Mouse (Mus musculus): ENCODE measurements around the gene Gm9268. TPM values are rescaled to one million over a fixed set of nuclear protein-coding genes. Genes with fewer than 3 reads are reported as not detected.
"Not testable (repeated sequence)": the region's sequence is repeated elsewhere in the genome, so short reads cannot be mapped to it uniquely, and the experiment has no call there.

Gene Gm9268
- polyA plus RNA-seq (2015; fragmentation: Nextera tagmentation; extraction: Ambion mirVana) = not detected in 2 replicates

- not testable (repeated sequence) for H3K9me3 ChIP-seq (replicated peaks; ENCODE audit: control insufficient read depth, low read length); ATAC-seq (replicated peaks; ENCODE audit: extremely low read depth, insufficient read depth, low FRiP score); H3K9ac ChIP-seq (ENCODE audit: low read length); H3K27ac ChIP-seq (ENCODE audit: low read length); H3K27me3 ChIP-seq (ENCODE audit: control insufficient read depth, insufficient read depth, low read length); H3K4me3 ChIP-seq (ENCODE audit: low read length); H3K4me2 ChIP-seq (ENCODE audit: low read depth, low read length); H3K36me3 ChIP-seq (ENCODE audit: control insufficient read depth, insufficient read depth); H3K4me1 ChIP-seq (ENCODE audit: control insufficient read depth, insufficient read depth, low read length)
- WGBS = no CpG with 5 or more reads among the region's 1 CpGs
Observed at GRCm38 (mm10) chr7:43018465-43018864, at the start of gene Gm9268. Gene Gm9268 (plus strand): TSS chr7:43018765.

- 70% methylated on average over 11 of the region's 11 CpGs for WGBS
- H3K36me3 ChIP-seq (ENCODE audit: control insufficient read depth, insufficient read depth) = no peaks in the 10 kb centered on the region
- H3K4me1 ChIP-seq (ENCODE audit: control insufficient read depth, insufficient read depth, low read length) = no peaks in the 10 kb centered on the region
- H3K9me3 ChIP-seq (replicated peaks; ENCODE audit: control insufficient read depth, low read length) = peaks cover 29% of the 10 kb centered on the region
- no peak overlapping the region for H3K9ac ChIP-seq (ENCODE audit: low read length)
- no peak overlapping the region for H3K4me2 ChIP-seq (ENCODE audit: low read depth, low read length)
- H3K4me3 ChIP-seq (ENCODE audit: low read length) = no peak overlapping the region
- H3K27ac ChIP-seq (ENCODE audit: low read length) = no peak overlapping the region
- ATAC-seq (replicated peaks; ENCODE audit: extremely low read depth, insufficient read depth, low FRiP score) = no peak
- H3K27me3 ChIP-seq (ENCODE audit: control insufficient read depth, insufficient read depth, low read length) = no peaks in the 10 kb centered on the region
Observed at GRCm38 (mm10) chr7:42980098-42980497, 38.5 kb upstream of the Gm9268 start.

GRCm38 (mm10) chr7:42980739-42981138 is 37.8 kb upstream of the Gm9268 start:
- 79% methylated on average over 10 of the region's 10 CpGs for WGBS
- H3K9me3 ChIP-seq (replicated peaks; ENCODE audit: control insufficient read depth, low read length) = peaks cover 31% of the 10 kb centered on the region

GRCm38 (mm10) chr7:43077831-43078230 is 59.3 kb downstream of the Gm9268 start:
- Histone ChIP-seq H3K4me3 (ENCODE audit: low read length) (no peak overlapping the region), H3K27me3 (ENCODE audit: control insufficient read depth, insufficient read depth, low read length) (no peaks in the 10 kb centered on the region), H3K4me1 (ENCODE audit: control insufficient read depth, insufficient read depth, low read length) (no peaks in the 10 kb centered on the region), H3K27ac (ENCODE audit: low read length) (no peak overlapping the region), H3K36me3 (ENCODE audit: control insufficient read depth, insufficient read depth) (no peaks in the 10 kb centered on the region), H3K9ac (ENCODE audit: low read length) (no peak overlapping the region), H3K4me2 (ENCODE audit: low read depth, low read length) (no peak overlapping the region), H3K9me3 (replicated peaks; ENCODE audit: control insufficient read depth, low read length) (peaks cover 3% of the 10 kb centered on the region; the same call in 1 of the 2 replicates)
- ATAC-seq (replicated peaks; ENCODE audit: extremely low read depth, insufficient read depth, low FRiP score) = no peak
- WGBS = 82% methylated on average over 8 of the region's 8 CpGs

More at GRCm38 (mm10) chr7:42980739-42981138, 37.8 kb upstream of the Gm9268 start:
- no peak for ATAC-seq (replicated peaks; ENCODE audit: extremely low read depth, insufficient read depth, low FRiP score)
- Histone ChIP-seq H3K27me3 (ENCODE audit: control insufficient read depth, insufficient read depth, low read length) (no peaks in the 10 kb centered on the region), H3K36me3 (ENCODE audit: control insufficient read depth, insufficient read depth) (no peaks in the 10 kb centered on the region), H3K4me1 (ENCODE audit: control insufficient read depth, insufficient read depth, low read length) (no peaks in the 10 kb centered on the region), H3K27ac (ENCODE audit: low read length) (no peak overlapping the region), H3K4me3 (ENCODE audit: low read length) (no peak overlapping the region), H3K9ac (ENCODE audit: low read length) (no peak overlapping the region), H3K4me2 (ENCODE audit: low read depth, low read length) (no peak overlapping the region)

Other genes starting within 250 kb of the Gm9268 start
- not detected in 2 replicates for gene Vmn2r62, start 225.2 kb upstream of the Gm9268 start, polyA plus RNA-seq (2015; fragmentation: Nextera tagmentation; extraction: Ambion mirVana)
- not detected in 2 replicates for gene Gm2381, start 151.5 kb upstream of the Gm9268 start, polyA plus RNA-seq (2015; fragmentation: Nextera tagmentation; extraction: Ambion mirVana)
- gene Vmn2r63, start 84.9 kb upstream of the Gm9268 start, polyA plus RNA-seq (2015; fragmentation: Nextera tagmentation; extraction: Ambion mirVana) = not detected in 2 replicates
- gene Zfp936, start 95.5 kb downstream of the Gm9268 start, polyA plus RNA-seq (2015; fragmentation: Nextera tagmentation; extraction: Ambion mirVana) = not detected in 2 replicates